Mouse (Mus musculus) myocyte (in vitro differentiated cells): Measurements from ENCODE around the gene Zfp78.

Source experiments
- CEBPB ChIP-seq: IDR thresholded peaks from 2 replicates; pipeline ENCODE4 v1.6.1; 2011; ENCODE audit warnings: mild to moderate bottlenecking, moderate library complexity; ENCODE audit not compliant: poor library complexity, insufficient read depth, severe bottlenecking
- POLR2A ChIP-seq: IDR thresholded peaks from one replicate; pipeline ENCODE4 v1.6.1; 2011; ENCODE audit warnings: low read depth, mild to moderate bottlenecking, control low read depth, moderate library complexity; ENCODE audit not compliant: insufficient read length
- POLR2AphosphoS2 ChIP-seq: IDR thresholded peaks from one replicate; pipeline ENCODE4 v1.6.1; 2011; ENCODE audit warnings: low read depth, control low read depth; ENCODE audit not compliant: insufficient read length
- TCF3 ChIP-seq: IDR thresholded peaks from one replicate; pipeline ENCODE4 v1.6.1; 2011; ENCODE audit warnings: low read depth, control low read depth; ENCODE audit not compliant: insufficient read length

DNA sequence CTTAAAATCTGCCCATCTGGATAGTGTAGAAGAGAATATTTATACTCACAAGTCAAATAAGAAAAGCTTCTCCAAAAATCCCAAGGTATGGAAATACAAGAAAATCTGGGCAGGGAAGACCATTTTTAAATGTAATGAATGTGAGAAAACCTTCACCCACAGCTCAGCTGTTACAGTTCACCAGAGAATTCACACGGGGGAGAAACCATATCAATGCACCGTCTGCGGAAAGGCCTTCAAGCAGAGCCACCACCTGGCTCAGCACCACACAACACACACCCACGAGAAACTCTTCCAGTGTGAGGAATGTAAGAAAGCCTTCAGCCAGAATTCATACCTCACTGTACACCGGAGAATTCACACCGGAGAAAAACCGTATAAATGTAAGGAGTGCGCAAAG lies 15.4 kb downstream of the Zfp78 start:
- TF ChIP-seq POLR2AphosphoS2, result no peak
- TF ChIP-seq POLR2A, result no peak
- TF ChIP-seq TCF3, result no peak
- TF ChIP-seq CEBPB, result no peak
